Mouse (Mus musculus): ENCODE data around the gene Hck. TPM values are rescaled to one million over a fixed set of nuclear protein-coding genes. Genes with fewer than 3 reads are reported as not detected.

Gene Hck
- 6.3 and 6.6 TPM in 2 replicates for polyA plus RNA-seq (2015; fragmentation: Nextera tagmentation; extraction: Ambion mirVana)

GRCm38 (mm10) chr2:153108313-153109264 lies at the start of gene Hck:
Gene Hck (plus strand): TSS chr2:153108468.
- peak within 1 kb of the TSS; percentile 92 for H3K4me2 ChIP-seq (replicated peaks; ENCODE audit: low read depth, low read length)
- WGBS: 3% methylated on average over 52 of the region's 52 CpGs
- H3K9me3 ChIP-seq (ENCODE audit: low read length): no peaks in the 10 kb centered on the region
- H3K4me1 ChIP-seq (ENCODE audit: insufficient read depth, low read length): peaks cover 17% of the 10 kb centered on the region
- H3K4me3 ChIP-seq (ENCODE audit: low read length): peak within 1 kb of the TSS; percentile 56
- ATAC-seq (ENCODE audit: low FRiP score, low TSS enrichment): peak; percentile 83
- peaks cover 38% of the 10 kb centered on the region for H3K27me3 ChIP-seq (ENCODE audit: insufficient read depth, low read length)
- H3K27ac ChIP-seq (ENCODE audit: low read length): no peak within 1 kb of the TSS
- H3K9ac ChIP-seq (replicated peaks; ENCODE audit: low read length): peak within 1 kb of the TSS; percentile 61
- no peaks in the 10 kb centered on the region for H3K36me3 ChIP-seq (ENCODE audit: insufficient read depth, low read length)

- no peak overlapping the region for H3K9ac ChIP-seq (replicated peaks; ENCODE audit: low read length)
- H3K36me3 ChIP-seq (ENCODE audit: insufficient read depth, low read length): no peaks in the 10 kb centered on the region
- H3K4me2 ChIP-seq (replicated peaks; ENCODE audit: low read depth, low read length): no peak overlapping the region
- H3K4me3 ChIP-seq (ENCODE audit: low read length): no peak overlapping the region
- H3K27me3 ChIP-seq (ENCODE audit: insufficient read depth, low read length): no peaks in the 10 kb centered on the region
- H3K27ac ChIP-seq (ENCODE audit: low read length): no peak overlapping the region
- no peaks in the 10 kb centered on the region for H3K4me1 ChIP-seq (ENCODE audit: insufficient read depth, low read length)
- H3K9me3 ChIP-seq (ENCODE audit: low read length): no peaks in the 10 kb centered on the region
- no peak for ATAC-seq (ENCODE audit: low FRiP score, low TSS enrichment)
- WGBS: 75% methylated on average over 7 of the region's 7 CpGs
Measured at GRCm38 (mm10) chr2:153060216-153060615, 48.1 kb upstream of the Hck start.

GRCm38 (mm10) chr2:153063394-153063793 lies 44.9 kb upstream of the Hck start:
- no peak for ATAC-seq (ENCODE audit: low FRiP score, low TSS enrichment)
- no peaks in the 10 kb centered on the region for H3K9me3 ChIP-seq (ENCODE audit: low read length)
- 52% methylated on average over 3 of the region's 3 CpGs for WGBS
- peaks cover 9% of the 10 kb centered on the region for H3K27me3 ChIP-seq (ENCODE audit: insufficient read depth, low read length)
- H3K27ac ChIP-seq (ENCODE audit: low read length): no peak overlapping the region
- no peaks in the 10 kb centered on the region for H3K36me3 ChIP-seq (ENCODE audit: insufficient read depth, low read length)
- no peak overlapping the region for H3K4me3 ChIP-seq (ENCODE audit: low read length)
- H3K4me2 ChIP-seq (replicated peaks; ENCODE audit: low read depth, low read length): no peak overlapping the region
- no peaks in the 10 kb centered on the region for H3K4me1 ChIP-seq (ENCODE audit: insufficient read depth, low read length)
- no peak overlapping the region for H3K9ac ChIP-seq (replicated peaks; ENCODE audit: low read length)

GRCm38 (mm10) chr2:153064190-153064970 lies 43.9 kb upstream of the Hck start:
- WGBS: 60% methylated on average over 9 of the region's 9 CpGs

GRCm38 (mm10) chr2:153065747-153066508 lies 42.3 kb upstream of the Hck start, which contains the start of gene Ccm2l:
Gene Ccm2l (plus strand): TSS chr2:153065955.
- peak within 1 kb of the TSS; percentile 15; the same call in 1 of the 2 replicates for H3K9ac ChIP-seq (replicated peaks; ENCODE audit: low read length)
- H3K4me1 ChIP-seq (ENCODE audit: insufficient read depth, low read length): no peaks in the 10 kb centered on the region
- 47% methylated on average over 12 of the region's 12 CpGs for WGBS
- H3K27me3 ChIP-seq (ENCODE audit: insufficient read depth, low read length): peaks cover 27% of the 10 kb centered on the region
- H3K4me3 ChIP-seq (ENCODE audit: low read length): peak within 1 kb of the TSS; percentile 19
- peak; percentile 59; the same call in 1 of the 2 replicates for ATAC-seq (ENCODE audit: low FRiP score, low TSS enrichment)
- peak within 1 kb of the TSS; percentile 54 for H3K27ac ChIP-seq (ENCODE audit: low read length)
- peak within 1 kb of the TSS; percentile 37 for H3K4me2 ChIP-seq (replicated peaks; ENCODE audit: low read depth, low read length)
- no peaks in the 10 kb centered on the region for H3K36me3 ChIP-seq (ENCODE audit: insufficient read depth, low read length)
- no peaks in the 10 kb centered on the region for H3K9me3 ChIP-seq (ENCODE audit: low read length)

More at GRCm38 (mm10) chr2:153064190-153064970, 43.9 kb upstream of the Hck start:
- H3K4me2 ChIP-seq (replicated peaks; ENCODE audit: low read depth, low read length): no peak overlapping the region
- no peaks in the 10 kb centered on the region for H3K9me3 ChIP-seq (ENCODE audit: low read length)
- no peak overlapping the region for H3K9ac ChIP-seq (replicated peaks; ENCODE audit: low read length)
- H3K4me3 ChIP-seq (ENCODE audit: low read length): no peak overlapping the region
- H3K27ac ChIP-seq (ENCODE audit: low read length): no peak overlapping the region
- no peak for ATAC-seq (ENCODE audit: low FRiP score, low TSS enrichment)
- H3K36me3 ChIP-seq (ENCODE audit: insufficient read depth, low read length): no peaks in the 10 kb centered on the region
- H3K27me3 ChIP-seq (ENCODE audit: insufficient read depth, low read length): peaks cover 16% of the 10 kb centered on the region
- H3K4me1 ChIP-seq (ENCODE audit: insufficient read depth, low read length): no peaks in the 10 kb centered on the region

GRCm38 (mm10) chr2:153066991-153067390 lies 41.3 kb upstream of the Hck start:
- ATAC-seq (ENCODE audit: low FRiP score, low TSS enrichment): no peak
- H3K27ac ChIP-seq (ENCODE audit: low read length): no peak overlapping the region
- WGBS: 43% methylated on average over 6 of the region's 6 CpGs
- no peaks in the 10 kb centered on the region for H3K9me3 ChIP-seq (ENCODE audit: low read length)
- peaks cover 6% of the 10 kb centered on the region for H3K4me1 ChIP-seq (ENCODE audit: insufficient read depth, low read length)
- H3K9ac ChIP-seq (replicated peaks; ENCODE audit: low read length): no peak overlapping the region
- H3K27me3 ChIP-seq (ENCODE audit: insufficient read depth, low read length): peaks cover 38% of the 10 kb centered on the region
- H3K4me2 ChIP-seq (replicated peaks; ENCODE audit: low read depth, low read length): peak overlapping the region; percentile 37
- peak overlapping the region; percentile 19 for H3K4me3 ChIP-seq (ENCODE audit: low read length)
- H3K36me3 ChIP-seq (ENCODE audit: insufficient read depth, low read length): no peaks in the 10 kb centered on the region

GRCm38 (mm10) chr2:153070762-153071490 lies 37.3 kb upstream of the Hck start:
- Histone ChIP-seq H3K9ac (replicated peaks; ENCODE audit: low read length) (no peak overlapping the region), H3K27ac (ENCODE audit: low read length) (no peak overlapping the region), H3K9me3 (ENCODE audit: low read length) (no peaks in the 10 kb centered on the region), H3K4me1 (ENCODE audit: insufficient read depth, low read length) (peaks cover 8% of the 10 kb centered on the region), H3K27me3 (ENCODE audit: insufficient read depth, low read length) (peaks cover 56% of the 10 kb centered on the region), H3K36me3 (ENCODE audit: insufficient read depth, low read length) (no peaks in the 10 kb centered on the region), H3K4me2 (replicated peaks; ENCODE audit: low read depth, low read length) (no peak overlapping the region), H3K4me3 (ENCODE audit: low read length) (no peak overlapping the region)
- no peak for ATAC-seq (ENCODE audit: low FRiP score, low TSS enrichment)
- WGBS: 14% methylated on average over 23 of the region's 23 CpGs

GRCm38 (mm10) chr2:153071491-153072184 lies 36.6 kb upstream of the Hck start:
- no peaks in the 10 kb centered on the region for H3K9me3 ChIP-seq (ENCODE audit: low read length)
- peaks cover 13% of the 10 kb centered on the region for H3K4me1 ChIP-seq (ENCODE audit: insufficient read depth, low read length)
- peak overlapping the region; percentile 36 for H3K4me3 ChIP-seq (ENCODE audit: low read length)
- H3K27me3 ChIP-seq (ENCODE audit: insufficient read depth, low read length): peaks cover 56% of the 10 kb centered on the region
- peak overlapping the region; percentile 62 for H3K9ac ChIP-seq (replicated peaks; ENCODE audit: low read length)
- no peaks in the 10 kb centered on the region for H3K36me3 ChIP-seq (ENCODE audit: insufficient read depth, low read length)
- no peak for ATAC-seq (ENCODE audit: low FRiP score, low TSS enrichment)
- no peak overlapping the region for H3K27ac ChIP-seq (ENCODE audit: low read length)
- H3K4me2 ChIP-seq (replicated peaks; ENCODE audit: low read depth, low read length): peak overlapping the region; percentile 54
- WGBS: 8% methylated on average over 49 of the region's 67 CpGs
